8 mouse cellular contexts compared by ENCODE assay signal in the genomic region with DNA sequence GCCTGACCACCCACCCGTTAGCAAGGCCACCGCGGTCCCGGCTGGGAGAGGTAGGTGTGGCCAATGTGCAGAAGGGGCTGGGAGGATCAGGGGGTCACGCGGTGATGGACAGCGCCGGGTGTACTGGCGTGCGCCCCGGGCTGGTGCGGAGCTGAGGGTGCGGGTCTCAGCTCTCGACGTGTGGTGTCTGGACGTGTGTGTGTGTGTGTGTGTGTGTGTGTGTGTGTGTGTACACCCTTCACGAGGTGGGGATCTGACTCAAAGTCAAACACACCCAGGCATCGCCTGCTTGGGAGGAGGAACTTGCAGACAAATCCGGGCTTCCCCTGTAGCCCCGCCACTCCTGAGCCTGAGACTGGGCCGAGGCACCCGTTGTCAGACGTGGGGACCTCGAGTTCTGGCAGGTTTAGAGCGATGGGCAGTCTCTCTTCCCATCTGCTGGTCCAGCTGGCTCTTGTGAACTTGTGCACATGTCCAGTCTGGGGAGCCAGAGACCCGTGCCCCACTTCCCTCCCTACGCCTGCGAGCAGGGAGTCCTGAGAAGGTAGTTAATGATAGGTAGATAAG. TPM values are rescaled to one million over a fixed set of nuclear protein-coding genes. Genes with fewer than 3 reads are reported as not detected.
DNase-seq lines count a peak whose midpoint lies in the region; ATAC-seq lines count a peak whose summit lies in the region.

A gene (minus strand): TSS at position 59 of the 567 bp plus-strand sequence.

- H3K9me3 ChIP-seq in kidney, embryonic 15.5 days (replicated peaks): no peaks in the 10 kb centered on the region
- H3K9me3 ChIP-seq in forebrain, embryonic 10.5 days: no peaks in the 10 kb centered on the region

- H3K9ac ChIP-seq in kidney, embryonic 15.5 days: peak within 1 kb of the TSS; percentile 52

- no peak within 1 kb of the TSS for H3K27ac ChIP-seq in kidney, embryonic 15.5 days
- peak within 1 kb of the TSS; percentile 74 for H3K27ac ChIP-seq in forebrain, embryonic 10.5 days

- intact Hi-C loops in heart, postnatal 14 days (cut with DNase I): no loop called here
- intact Hi-C loops in left cerebral cortex, postnatal 4 days (cut with DNase I): no loop called here

- ATAC-seq in kidney, embryonic 15.5 days (replicated peaks; ENCODE audit: low FRiP score): no peak

- peaks cover 52% of the 10 kb centered on the region for H3K27me3 ChIP-seq in kidney, embryonic 15.5 days
- peaks cover 72% of the 10 kb centered on the region for H3K27me3 ChIP-seq in forebrain, embryonic 10.5 days (ENCODE audit: poor library complexity, severe bottlenecking)

- H3K36me3 ChIP-seq in kidney, embryonic 15.5 days: no peaks in the 10 kb centered on the region
- H3K36me3 ChIP-seq in forebrain, embryonic 10.5 days (replicated peaks): no peaks in the 10 kb centered on the region

- peak within 1 kb of the TSS; percentile 96 for H3K4me2 ChIP-seq in kidney, embryonic 15.5 days

- WGBS in kidney, embryonic 15.5 days: 8% methylated on average over 28 of the region's 28 CpGs
- WGBS in forebrain, embryonic 10.5 days: 6% methylated on average over 28 of the region's 28 CpGs

- no peak for DNase-seq in kidney, postnatal 25 days
- peak; percentile 61 for DNase-seq in adrenal gland, adult 2 months
- no peak for DNase-seq in forebrain, embryonic 10.5 days (ENCODE audit: extremely low spot score, low spot score)
- peak in 1 of 2 experiments; percentile 63 for DNase-seq in heart, postnatal 14 days
- DNase-seq in left cerebral cortex, postnatal 4 days: peak; percentile 71
- peak; percentile 55 for DNase-seq in neural tube, embryonic 10.5 days (ENCODE audit: extremely low spot score, low spot score)
- no peak for DNase-seq in right cerebral cortex, adult 18-20 months

- peak within 1 kb of the TSS; percentile 58 for H3K4me3 ChIP-seq in kidney, embryonic 15.5 days (replicated peaks)
- peak within 1 kb of the TSS; percentile 65 for H3K4me3 ChIP-seq in forebrain, embryonic 10.5 days

- peaks cover 57% of the 10 kb centered on the region for H3K4me1 ChIP-seq in kidney, embryonic 15.5 days
- H3K4me1 ChIP-seq in forebrain, embryonic 10.5 days: peaks cover 60% of the 10 kb centered on the region

RNA-seq across cellular contexts. Expression of the gene that starts here (rescaled TPM):
- polyA plus RNA-seq in kidney, embryonic 15.5 days (2015; fragmentation: Nextera tagmentation; extraction: Ambion mirVana): 13.7 and 16.0 TPM in 2 replicates
- total RNA-seq in adrenal gland, adult 2 months (2021): 10 to 100 TPM; 24.8 to 46.8 TPM
- polyA plus RNA-seq in adrenal gland, adult 2 months (2012; rRNA removed): 54.3 and 62.4 TPM in 2 replicates
- polyA plus RNA-seq in forebrain, embryonic 10.5 days (2016; fragmentation: Nextera tagmentation; extraction: Ambion mirVana): 2.5 and 2.9 TPM in 2 replicates
- 10 to 100 TPM; 50.4 to 57.4 TPM for total RNA-seq in heart, postnatal 14 days (2021)
- total RNA-seq in left cerebral cortex, postnatal 4 days (2021): 10 to 100 TPM; 17.1 to 20.6 TPM

Comparison
In these comparisons a context has a peak if more than half of its experiments do, and no peak if none do; other contexts are left out.
1. DNase-seq: peak in adrenal gland, adult 2 months (single experiment), left cerebral cortex, postnatal 4 days (single experiment) and neural tube, embryonic 10.5 days (single experiment); none in kidney, postnatal 25 days (0 of 2), forebrain, embryonic 10.5 days (single experiment) and right cerebral cortex, adult 18-20 months (single experiment).